Mouse (Mus musculus) urinary bladder, postnatal 4 days (tissue): ENCODE measurements around the gene Pla2g2f.

ENCODE experiments used
- DNase-seq, 2 experiments: peaks; one replicate each; pipeline ENCODE4 v3.0.0; 2021 to 2022; ENCODE audit warnings: low spot score in 2 of 2

Pla2g2f gene

GRCm38 (mm10) chr4:138757416-138757815 is at the start of gene Pla2g2f:
Pla2g2f (minus strand) TSS chr4:138757626.
- DNase-seq = no peak

DNA sequence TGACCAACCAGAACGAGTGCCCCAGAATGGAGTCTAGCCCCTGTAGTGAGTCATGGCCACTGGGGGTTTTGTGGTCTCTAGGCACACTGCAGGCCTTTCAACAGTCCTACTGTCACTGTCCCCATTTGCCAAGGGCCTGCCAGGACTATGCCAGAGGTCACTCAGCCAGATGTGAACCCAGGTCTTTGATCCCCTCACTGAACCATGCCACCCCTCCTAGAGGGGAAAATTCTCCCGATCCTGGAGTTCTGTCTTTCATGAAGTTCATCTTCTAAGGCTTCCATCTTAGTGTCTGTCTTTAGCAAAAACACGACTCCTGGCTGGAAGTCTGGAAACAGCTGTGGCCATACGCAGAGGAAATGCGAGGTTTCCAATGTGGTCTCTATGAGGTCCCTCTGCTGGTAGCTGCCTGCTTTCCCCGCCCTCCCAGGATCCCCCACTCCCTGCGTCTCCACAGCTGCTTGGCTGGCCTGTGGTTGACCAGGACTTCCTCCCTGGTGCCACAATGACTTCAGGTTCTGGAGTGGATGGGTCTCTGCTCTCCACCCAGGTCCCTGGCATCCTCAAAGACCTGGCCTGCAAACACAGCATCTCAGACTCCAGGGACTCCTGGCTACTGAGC is 49.6 kb upstream of the Pla2g2f start:
- DNase-seq = no peak

DNA sequence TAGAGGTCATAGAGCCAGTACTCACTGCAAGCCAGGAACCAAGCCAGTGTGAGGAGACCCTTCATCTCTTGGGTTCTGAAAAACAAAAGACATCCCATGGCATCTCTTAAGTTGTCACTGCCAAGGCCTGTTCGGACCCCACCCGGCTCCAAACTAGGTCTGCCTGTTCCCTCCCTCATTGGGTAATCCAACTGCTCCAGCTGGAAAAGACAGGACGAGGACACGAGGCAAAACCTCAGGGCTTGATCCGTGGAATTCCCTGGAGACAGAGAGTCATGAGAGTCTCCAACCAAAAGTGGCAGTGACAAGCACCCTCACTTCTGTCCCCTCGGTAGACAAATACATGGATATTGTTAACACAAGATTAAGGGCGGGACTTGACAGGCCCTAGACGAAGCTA is 48.7 kb upstream of the Pla2g2f start:
- no peak for DNase-seq

DNA sequence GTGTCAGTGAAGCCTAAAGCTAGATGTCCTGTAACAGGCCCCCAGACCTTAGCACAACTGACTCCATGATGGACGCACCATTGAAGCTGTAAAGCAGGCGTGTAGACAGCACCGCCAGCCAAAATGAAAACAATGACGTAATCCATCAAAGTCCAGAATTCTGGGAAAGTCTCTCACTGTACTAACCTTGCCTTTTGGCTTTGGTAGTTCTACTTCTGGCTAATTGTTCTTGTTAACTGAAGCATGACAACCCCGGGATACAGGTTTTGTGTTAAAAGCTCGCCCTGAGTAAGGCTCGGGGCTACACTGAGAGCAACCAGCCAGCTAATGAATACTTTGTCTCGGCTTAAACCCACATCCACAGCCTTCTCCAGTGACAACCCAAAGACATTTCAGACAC is 47.8 kb upstream of the Pla2g2f start:
- no peak for DNase-seq

- DNase-seq = no peak
These were observed 45.5 kb upstream of the Pla2g2f start for GRCm38 (mm10) chr4:138802917-138803316.

GRCm38 (mm10) chr4:138801631-138802030 is 44.2 kb upstream of the Pla2g2f start:
- DNase-seq = no peak

DNA sequence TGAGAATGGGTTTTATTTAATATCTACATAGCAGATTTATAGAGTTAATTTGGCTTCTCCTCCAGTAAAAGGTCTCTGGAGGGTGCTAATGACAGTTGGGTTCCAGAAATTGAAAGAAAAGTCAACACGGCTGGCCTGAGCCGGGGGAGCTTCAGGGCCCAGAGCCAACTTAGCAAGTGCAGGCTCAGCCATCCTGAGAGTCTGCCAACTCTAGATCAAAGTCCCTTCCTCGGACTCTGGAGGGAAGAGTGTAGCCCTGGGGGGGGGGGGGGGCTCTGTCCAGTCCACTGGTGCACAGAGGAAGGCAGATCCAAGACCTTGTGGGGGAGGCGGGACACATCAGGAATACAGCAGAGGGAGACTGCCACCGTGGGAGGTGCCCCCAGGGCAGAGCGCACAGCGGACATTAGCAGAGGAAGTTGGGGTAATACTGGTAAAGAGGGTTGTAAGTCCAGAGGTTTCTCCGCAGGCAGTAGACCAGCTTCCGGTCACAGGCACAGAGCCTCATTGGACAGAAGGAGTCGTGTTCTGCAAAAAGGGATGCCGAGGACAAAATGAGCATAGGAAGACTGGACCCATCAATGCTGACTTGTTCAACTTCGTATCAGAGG is 42.8 kb upstream of the Pla2g2f start:
- no peak for DNase-seq

DNA sequence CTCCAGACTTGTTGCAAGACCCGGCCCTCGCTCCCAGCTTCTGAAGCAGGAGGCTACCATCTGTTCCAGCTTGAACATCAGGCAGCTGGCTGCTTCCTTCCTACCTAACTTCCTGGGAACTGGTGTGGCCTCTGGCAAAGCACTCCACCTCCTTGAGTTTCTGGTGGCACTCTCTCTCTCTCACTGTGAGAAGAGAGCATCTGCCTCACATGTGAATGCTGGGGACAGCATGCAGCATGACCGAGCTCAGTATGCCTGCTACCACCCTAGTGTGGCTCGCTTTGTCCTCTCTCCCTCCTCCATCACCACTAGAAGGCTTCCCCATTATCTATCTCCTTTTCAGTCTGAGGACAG is 39.8 kb upstream of the Pla2g2f start:
- no peak for DNase-seq

DNA sequence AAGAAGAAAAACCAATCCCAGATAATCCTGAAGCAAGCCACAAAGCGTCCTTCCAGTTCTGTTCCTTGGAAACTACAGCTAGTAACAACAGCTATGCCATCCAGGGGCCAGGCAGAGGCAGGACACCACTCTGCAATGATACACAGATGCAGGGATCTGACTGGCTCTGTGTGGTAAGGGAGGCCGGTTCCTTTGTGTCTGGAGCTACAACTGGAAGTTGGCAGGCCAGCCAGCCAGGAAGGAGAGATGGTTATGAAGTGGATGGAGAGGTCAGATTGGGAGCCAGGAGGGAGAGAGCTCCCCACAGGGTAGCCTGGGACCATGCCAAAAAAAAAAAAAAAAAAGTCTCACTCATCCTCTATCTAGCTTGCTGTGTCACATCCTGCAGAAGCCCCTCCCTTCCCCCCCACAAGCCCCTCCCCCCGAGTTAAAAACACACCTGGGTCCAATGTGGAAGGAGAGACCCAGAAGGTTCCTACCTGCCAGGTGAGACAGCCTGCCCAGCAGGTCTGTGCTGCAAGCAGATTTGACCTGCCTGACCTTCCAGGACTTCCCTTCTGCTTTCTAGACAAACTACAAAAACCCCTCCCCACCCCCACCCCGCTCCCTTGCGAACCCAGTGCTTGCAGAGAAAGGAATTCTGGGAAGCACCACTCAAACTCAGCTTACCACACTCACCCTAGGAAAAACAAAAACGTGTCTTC is 39.2 kb upstream of the Pla2g2f start:
- DNase-seq = no peak

- no peak for DNase-seq
These were observed 36.9 kb upstream of the Pla2g2f start for GRCm38 (mm10) chr4:138794344-138794743.

GRCm38 (mm10) chr4:138793276-138793675 is 35.9 kb upstream of the Pla2g2f start:
- no peak for DNase-seq

- no peak for DNase-seq
These were observed 35.2 kb upstream of the Pla2g2f start for GRCm38 (mm10) chr4:138792599-138792998.

- no peak for DNase-seq
These were observed 34.0 kb upstream of the Pla2g2f start for GRCm38 (mm10) chr4:138791452-138791851.

DNA sequence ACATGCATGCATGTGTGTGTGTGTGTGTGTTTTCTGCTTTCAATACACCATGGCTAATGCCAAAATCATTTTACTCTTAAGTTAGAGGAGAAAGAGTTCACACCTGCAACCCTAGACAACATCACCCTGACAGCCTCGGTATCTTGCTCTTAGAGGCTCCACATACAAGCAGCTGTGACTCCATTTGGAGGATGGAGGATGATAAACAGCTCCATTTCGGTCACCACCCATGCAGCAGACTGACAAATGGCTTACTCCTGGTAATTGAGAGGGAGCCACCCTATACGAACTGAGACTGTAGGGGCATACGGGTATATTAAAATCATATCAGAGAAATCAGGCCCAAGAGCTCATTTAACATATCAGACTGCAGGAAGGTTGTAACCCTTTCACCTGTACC is 31.0 kb upstream of the Pla2g2f start:
- no peak for DNase-seq

DNA sequence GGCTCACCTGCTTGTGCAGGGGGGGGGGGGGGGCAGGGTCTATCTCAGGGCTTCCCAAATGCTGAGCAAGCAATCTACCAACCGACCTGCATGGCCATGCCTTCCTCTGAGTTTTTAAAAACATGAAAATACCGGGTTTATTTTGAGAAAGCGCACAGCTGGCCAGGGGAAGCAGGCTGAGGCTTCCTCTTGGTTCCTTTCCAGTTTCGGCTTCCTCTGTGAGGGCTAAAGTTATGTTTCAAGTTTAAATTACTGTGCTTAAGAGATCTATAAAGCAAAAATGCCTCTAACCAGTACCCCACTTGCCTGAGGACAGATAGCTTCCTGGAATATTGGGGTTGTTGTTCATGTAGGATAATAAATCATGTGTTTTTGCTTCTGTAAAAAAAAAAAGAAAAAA is 28.7 kb upstream of the Pla2g2f start:
- DNase-seq = no peak

DNA sequence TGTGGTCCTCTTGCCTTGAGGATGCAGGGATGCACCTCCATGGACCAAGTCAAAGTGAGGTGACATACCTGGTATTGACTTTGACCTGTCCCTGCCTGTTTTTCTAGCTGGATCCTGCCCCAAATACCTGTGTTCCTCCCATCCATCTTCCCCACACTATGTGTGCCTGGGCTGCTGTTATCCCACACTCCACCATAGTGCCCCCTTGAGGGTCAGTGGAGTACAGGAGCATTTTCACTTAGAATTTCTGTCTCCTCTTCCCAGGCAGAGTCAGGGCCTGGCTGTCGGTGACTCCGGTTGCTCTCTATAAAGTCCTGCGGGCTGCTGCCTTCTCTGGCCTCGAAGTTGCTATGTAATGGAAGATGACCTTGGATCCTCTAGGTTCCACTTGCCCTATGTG is 28.3 kb upstream of the Pla2g2f start:
- no peak for DNase-seq

DNA sequence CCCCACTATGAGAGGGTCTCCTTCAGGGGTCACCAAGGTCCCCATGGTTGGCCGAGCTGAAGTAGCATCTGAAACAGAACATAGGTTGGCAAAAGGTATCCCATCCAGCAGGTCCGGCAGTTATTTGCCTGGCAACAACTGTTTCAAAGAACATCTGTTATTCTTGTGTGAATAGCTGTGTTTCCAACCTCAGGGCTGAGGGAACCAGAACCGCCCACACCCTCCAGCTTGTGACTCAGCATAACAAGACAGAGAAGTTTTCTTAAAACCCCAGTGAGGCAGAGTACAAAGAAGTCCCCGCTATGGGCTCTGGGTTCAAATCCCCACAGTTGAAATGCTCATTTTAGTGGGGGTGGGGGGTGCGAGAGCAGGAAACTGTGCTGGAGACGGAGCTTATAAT is 24.7 kb upstream of the Pla2g2f start:
- DNase-seq = no peak

- DNase-seq = no peak
These were observed 22.9 kb upstream of the Pla2g2f start for GRCm38 (mm10) chr4:138780300-138780699.

GRCm38 (mm10) chr4:138777417-138778407 is 20.3 kb upstream of the Pla2g2f start:
- no peak for DNase-seq

DNA sequence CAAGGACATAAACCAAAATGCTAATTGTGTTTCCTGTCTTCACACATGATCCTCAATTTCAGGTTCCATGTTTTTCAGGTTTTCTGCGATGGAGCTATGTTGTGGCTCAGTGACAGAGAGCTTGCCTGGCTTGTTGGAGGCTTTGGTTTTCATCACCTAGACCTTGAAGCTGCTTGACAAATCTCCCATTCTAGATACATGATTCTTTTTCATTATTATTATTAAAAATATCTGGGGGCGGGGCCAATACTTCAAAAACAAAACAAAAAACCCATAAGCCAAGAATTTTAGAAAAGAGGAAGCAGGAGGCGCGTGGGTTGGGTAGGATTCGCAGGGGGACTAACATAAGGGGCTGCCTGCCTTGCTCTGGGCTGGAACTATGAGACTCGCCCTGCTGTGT is 18.0 kb upstream of the Pla2g2f start, which contains the start of gene Pla2g2d:
Pla2g2d (plus strand) TSS at position 301 of the 400 bp plus-strand sequence.
- no peak for DNase-seq

- DNase-seq = no peak
These were observed 15.0 kb upstream of the Pla2g2f start for GRCm38 (mm10) chr4:138772386-138772785.

DNA sequence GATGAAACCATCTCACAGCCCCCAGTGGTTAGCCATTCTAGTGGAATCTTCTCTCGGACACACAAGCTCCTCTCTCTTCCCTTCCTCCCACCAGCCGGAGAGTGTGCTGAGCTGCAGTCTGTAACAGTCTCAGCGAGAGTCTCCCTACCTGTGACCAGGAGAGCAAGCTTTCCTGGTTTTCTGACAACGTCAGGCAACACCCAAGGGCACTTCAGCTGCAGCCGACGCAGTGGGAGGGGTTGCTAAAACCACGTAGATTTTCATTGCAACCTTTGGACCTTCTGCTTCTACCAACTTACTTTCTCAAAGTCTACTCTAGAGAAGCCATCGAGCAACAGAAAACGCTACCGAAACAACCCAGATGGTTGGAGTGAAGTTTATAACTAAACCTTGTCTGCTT is 14.5 kb upstream of the Pla2g2f start:
- DNase-seq = no peak
